Mouse (Mus musculus): ENCODE results near the gene Atp6v1c2.

Gene Atp6v1c2

GRCm38 (mm10) chr12:17329259-17329658 lies at the start of gene Atp6v1c2:
TSS of gene Atp6v1c2 (minus strand) at chr12:17329359.
- DNase-seq = no peak

GRCm38 (mm10) chr12:17376521-17376920 lies 47.4 kb upstream of the Atp6v1c2 start:
- no peak for DNase-seq

GRCm38 (mm10) chr12:17375243-17375642 lies 46.1 kb upstream of the Atp6v1c2 start:
- DNase-seq = no peak

- DNase-seq = no peak
Observed at GRCm38 (mm10) chr12:17373470-17373975, 44.4 kb upstream of the Atp6v1c2 start.

- no peak for DNase-seq
Observed at GRCm38 (mm10) chr12:17372696-17373095, 43.5 kb upstream of the Atp6v1c2 start.

GRCm38 (mm10) chr12:17371589-17372235 lies 42.6 kb upstream of the Atp6v1c2 start:
- peak; percentile 31 to 39 for DNase-seq

- DNase-seq = no peak
Observed at GRCm38 (mm10) chr12:17369551-17370325, 40.6 kb upstream of the Atp6v1c2 start.

GRCm38 (mm10) chr12:17369111-17369510 lies 40.0 kb upstream of the Atp6v1c2 start:
- DNase-seq = no peak

GRCm38 (mm10) chr12:17366981-17367380 lies 37.8 kb upstream of the Atp6v1c2 start:
- DNase-seq = peak; percentile 79 to 84

GRCm38 (mm10) chr12:17362316-17362715 lies 33.2 kb upstream of the Atp6v1c2 start:
- no peak for DNase-seq

GRCm38 (mm10) chr12:17360650-17361049 lies 31.5 kb upstream of the Atp6v1c2 start:
- no peak for DNase-seq

GRCm38 (mm10) chr12:17360104-17360503 lies 30.9 kb upstream of the Atp6v1c2 start:
- no peak for DNase-seq

GRCm38 (mm10) chr12:17358981-17359380 lies 29.8 kb upstream of the Atp6v1c2 start:
- DNase-seq = peak; percentile 44 to 55

GRCm38 (mm10) chr12:17357795-17358194 lies 28.6 kb upstream of the Atp6v1c2 start:
- DNase-seq = no peak

- no peak for DNase-seq
Observed at GRCm38 (mm10) chr12:17356853-17357252, 27.7 kb upstream of the Atp6v1c2 start.

- DNase-seq = no peak
Observed at GRCm38 (mm10) chr12:17350106-17350505, 20.9 kb upstream of the Atp6v1c2 start.

- peak; percentile 93 to 95 for DNase-seq
Observed at GRCm38 (mm10) chr12:17348048-17349036, 19.2 kb upstream of the Atp6v1c2 start, which contains the start of gene Nol10. TSS of gene Nol10 (plus strand) at chr12:17348458.

- DNase-seq = peak; percentile 21 to 43
Observed at GRCm38 (mm10) chr12:17347327-17348047, 18.3 kb upstream of the Atp6v1c2 start.

- DNase-seq = no peak
Observed at GRCm38 (mm10) chr12:17339114-17339905, 10.2 kb upstream of the Atp6v1c2 start.

- no peak for DNase-seq
Observed at GRCm38 (mm10) chr12:17338338-17338737, 9.2 kb upstream of the Atp6v1c2 start.

GRCm38 (mm10) chr12:17333459-17333858 lies 4.3 kb upstream of the Atp6v1c2 start:
- no peak for DNase-seq
